Mouse (Mus musculus) CH12.LX (cell line): ENCODE measurements around the gene Fhit.

Experiments
- CTCF ChIP-seq, 2 experiments: IDR thresholded peaks in 1 of 2; conservative IDR thresholded peaks in 1 of 2; 2 replicates each; pipeline ENCODE4 v1.5.1; 2011 to 2012; ENCODE audit warnings: low read depth in 2 of 2, low read length in 2 of 2, improper control_type of control experiment in 1 of 2, inconsistent platforms in 1 of 2, mild to moderate bottlenecking in 1 of 2, moderate library complexity in 1 of 2
- EP300 ChIP-seq: IDR thresholded peaks from 2 replicates; pipeline ENCODE4 v1.6.1; 2011; ENCODE audit warnings: low read length, improper control_type of control experiment
- HCFC1 ChIP-seq: IDR thresholded peaks from 2 replicates; pipeline ENCODE4 v1.6.1; 2012; ENCODE audit warnings: low read depth, mild to moderate bottlenecking, inconsistent platforms, low read length, improper control_type of control experiment
- MAZ ChIP-seq: IDR thresholded peaks from 2 replicates; pipeline ENCODE4 v1.6.1; 2012; ENCODE audit warnings: low read depth, mild to moderate bottlenecking, inconsistent platforms, low read length, improper control_type of control experiment, moderate library complexity
- NRF1 ChIP-seq: IDR thresholded peaks from 2 replicates; pipeline ENCODE4 v1.6.1; 2014; ENCODE audit warnings: low read depth, mild to moderate bottlenecking, inconsistent platforms, low read length, improper control_type of control experiment, moderate library complexity
- POLR2A ChIP-seq: IDR thresholded peaks from 2 replicates; pipeline ENCODE4 v1.6.1; 2011; ENCODE audit warnings: low read depth, mild to moderate bottlenecking, improper control_type of control experiment, low read length
- RCOR1 ChIP-seq: conservative IDR thresholded peaks from 2 replicates; pipeline ENCODE4 v1.6.1; 2012; ENCODE audit warnings: low read depth, mild to moderate bottlenecking, inconsistent platforms, low read length, improper control_type of control experiment
- SMC3 ChIP-seq: IDR thresholded peaks from 2 replicates; pipeline ENCODE4 v1.6.1; 2011; ENCODE audit warnings: low read depth, low read length, improper control_type of control experiment
- UBTF ChIP-seq: IDR thresholded peaks from 2 replicates; pipeline ENCODE4 v1.6.1; 2012; ENCODE audit warnings: low read depth, mild to moderate bottlenecking, inconsistent platforms, low read length, improper control_type of control experiment, moderate library complexity

GRCm38 (mm10) chr14:10228708-10229107, 933.1 kb downstream of the Fhit start:
- no peak for TF ChIP-seq POLR2A
- no peak for TF ChIP-seq HCFC1
- no peak for TF ChIP-seq RCOR1
- TF ChIP-seq CTCF (conservative IDR thresholded peaks at IDR 0.05 in 1 of 2, IDR thresholded peaks at IDR 0.05 in 1 of 2; ENCODE audit: low read depth in 2 of 2, low read length in 2 of 2), result no peak
- TF ChIP-seq UBTF, result no peak
- TF ChIP-seq NRF1, result no peak
- TF ChIP-seq EP300, result no peak
- no peak for TF ChIP-seq MAZ
- no peak for TF ChIP-seq SMC3
